Mouse (Mus musculus): ENCODE results near the gene Apol11b. TPM values are rescaled to one million over a fixed set of nuclear protein-coding genes. Genes with fewer than 3 reads are reported as not detected.

Apol11b gene
- polyA plus RNA-seq, 1 experiment: 0.05 TPM

DNA sequence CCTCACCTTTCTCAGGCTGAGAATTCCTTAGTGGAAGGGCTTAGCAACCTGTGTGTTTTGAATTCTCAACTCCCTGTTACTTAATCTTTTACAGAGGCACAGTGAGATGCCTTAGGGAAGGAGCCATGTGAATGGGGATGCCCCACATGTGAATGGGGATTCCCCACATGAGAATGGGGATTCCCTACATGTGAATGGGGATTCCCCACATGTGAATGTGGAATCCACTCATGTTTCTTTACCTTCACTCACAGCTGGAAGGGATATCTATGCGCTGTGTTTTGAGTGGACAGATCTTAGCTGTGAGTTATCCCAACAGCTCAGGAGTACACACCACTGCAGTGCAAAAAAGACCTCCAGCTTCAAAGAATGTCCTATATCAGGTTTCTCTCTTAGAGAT, 18.4 kb downstream of the Apol11b start:
- no peak for TF ChIP-seq CTCF (IDR thresholded peaks at IDR 0.05; ENCODE audit: control insufficient read depth, insufficient read depth, insufficient replicate concordance, low read depth, low read length)
- H3K27ac ChIP-seq (ENCODE audit: control insufficient read depth, insufficient read depth, low read depth, low read length): no peak overlapping the region

DNA sequence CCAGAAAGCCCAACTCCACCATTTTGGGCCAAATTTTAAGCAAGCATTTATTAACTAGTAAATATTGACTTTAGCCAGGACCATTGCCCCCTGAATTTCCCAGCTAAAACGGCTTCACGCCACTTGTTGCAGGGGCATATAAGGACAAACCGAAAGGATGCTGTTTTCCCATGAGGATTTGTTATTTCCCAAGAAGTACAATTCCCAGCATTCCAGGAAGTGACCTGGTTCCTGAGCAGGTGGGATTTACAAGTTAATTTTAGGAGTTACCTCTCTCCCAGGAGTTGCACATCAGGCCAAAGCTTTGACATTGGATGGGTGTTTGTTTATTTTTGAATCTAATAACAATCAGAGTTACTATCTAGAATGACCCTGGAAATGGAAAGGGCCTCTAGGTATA, 37.0 kb downstream of the Apol11b start:
- H3K4me1 ChIP-seq (ENCODE audit: control insufficient read depth, insufficient read depth, low read length): no peaks in the 10 kb centered on the region
- H3K27me3 ChIP-seq (ENCODE audit: control insufficient read depth, insufficient read depth, low read length): no peaks in the 10 kb centered on the region
- no peak overlapping the region for H3K4me3 ChIP-seq (ENCODE audit: control insufficient read depth, low read depth, low read length)
- no peak overlapping the region for H3K27ac ChIP-seq (ENCODE audit: control insufficient read depth, insufficient read depth, low read depth, low read length)
- no peak for TF ChIP-seq CTCF (IDR thresholded peaks at IDR 0.05; ENCODE audit: control insufficient read depth, insufficient read depth, insufficient replicate concordance, low read depth, low read length)
- no peak for TF ChIP-seq POLR2A (IDR thresholded peaks at IDR 0.05; ENCODE audit: control insufficient read depth, low read depth, low read length)
- no peaks in the 10 kb centered on the region for H3K36me3 ChIP-seq (ENCODE audit: control insufficient read depth, insufficient read depth, low read length)

More for the DNA sequence above, 18.4 kb downstream of the Apol11b start:
- Histone ChIP-seq H3K4me1 (ENCODE audit: control insufficient read depth, insufficient read depth, low read length) (no peaks in the 10 kb centered on the region), H3K27me3 (ENCODE audit: control insufficient read depth, insufficient read depth, low read length) (no peaks in the 10 kb centered on the region), H3K4me3 (ENCODE audit: control insufficient read depth, low read depth, low read length) (no peak overlapping the region), H3K36me3 (ENCODE audit: control insufficient read depth, insufficient read depth, low read length) (no peaks in the 10 kb centered on the region)

DNA sequence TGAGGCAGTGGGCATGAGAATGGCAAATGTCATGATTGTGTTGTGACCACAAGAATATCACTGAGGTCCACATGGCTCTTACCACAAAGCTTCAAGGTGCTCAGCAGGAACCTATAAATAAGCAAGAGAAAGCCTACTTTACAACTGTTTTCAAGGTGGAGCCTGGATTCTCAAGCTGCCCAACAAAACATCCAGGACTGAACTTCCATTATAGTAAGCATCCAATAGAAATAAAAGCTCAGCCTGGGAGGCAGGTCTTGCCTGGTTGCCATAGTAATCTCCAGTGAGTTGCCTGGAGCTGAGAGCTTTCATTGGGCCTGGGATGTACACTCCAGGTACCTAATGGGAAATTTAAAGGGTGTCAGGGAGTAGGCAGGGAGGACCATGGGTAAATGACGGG, 44.1 kb downstream of the Apol11b start, which contains the start of gene Gm36245:
Gene Gm36245 (plus strand): TSS at position 301 of the 400 bp plus-strand sequence.
- H3K36me3 ChIP-seq (ENCODE audit: control insufficient read depth, insufficient read depth, low read length): no peaks in the 10 kb centered on the region
- H3K4me1 ChIP-seq (ENCODE audit: control insufficient read depth, insufficient read depth, low read length): peaks cover 2% of the 10 kb centered on the region; the same call in 1 of the 2 replicates
- no peak within 1 kb of the TSS for H3K27ac ChIP-seq (ENCODE audit: control insufficient read depth, insufficient read depth, low read depth, low read length)
- no peak within 1 kb of the TSS for H3K4me3 ChIP-seq (ENCODE audit: control insufficient read depth, low read depth, low read length)
- TF ChIP-seq POLR2A (IDR thresholded peaks at IDR 0.05; ENCODE audit: control insufficient read depth, low read depth, low read length): no peak
- no peak for TF ChIP-seq CTCF (IDR thresholded peaks at IDR 0.05; ENCODE audit: control insufficient read depth, insufficient read depth, insufficient replicate concordance, low read depth, low read length)
- H3K27me3 ChIP-seq (ENCODE audit: control insufficient read depth, insufficient read depth, low read length): no peaks in the 10 kb centered on the region

- Histone ChIP-seq H3K27me3 (ENCODE audit: control insufficient read depth, insufficient read depth, low read length) (no peaks in the 10 kb centered on the region), H3K4me1 (ENCODE audit: control insufficient read depth, insufficient read depth, low read length) (peaks cover 2% of the 10 kb centered on the region; the same call in 1 of the 2 replicates), H3K27ac (ENCODE audit: control insufficient read depth, insufficient read depth, low read depth, low read length) (no peak overlapping the region)
These were observed 44.7 kb downstream of the Apol11b start for GRCm38 (mm10) chr15:77598429-77598828.

DNA sequence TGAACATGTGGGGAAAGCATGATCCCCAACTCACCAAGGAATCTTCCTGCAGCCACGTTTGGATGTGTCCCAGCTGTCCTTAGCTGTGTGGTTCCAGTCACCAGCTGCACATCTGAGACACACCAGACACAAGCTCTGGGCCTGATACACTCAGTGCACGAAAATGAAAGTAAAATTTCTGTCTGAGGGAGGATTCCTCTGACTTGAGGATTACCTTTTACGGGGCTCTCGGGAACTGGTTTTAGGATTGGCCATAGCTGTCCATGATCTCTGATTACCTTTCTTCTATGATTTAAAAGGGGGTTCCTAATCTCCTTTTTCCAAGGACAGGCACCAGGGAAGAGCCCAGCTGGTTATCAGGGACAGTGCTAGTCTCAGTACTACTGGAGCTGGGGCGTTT, 47.1 kb downstream of the Apol11b start, which contains the start of gene Apol10b:
Gene Apol10b (minus strand): TSS at position 165 of the 400 bp plus-strand sequence.
- Histone ChIP-seq H3K36me3 (ENCODE audit: control insufficient read depth, insufficient read depth, low read length) (no peaks in the 10 kb centered on the region), H3K27ac (ENCODE audit: control insufficient read depth, insufficient read depth, low read depth, low read length) (no peak within 1 kb of the TSS), H3K4me1 (ENCODE audit: control insufficient read depth, insufficient read depth, low read length) (peaks cover 2% of the 10 kb centered on the region; the same call in 1 of the 2 replicates), H3K4me3 (ENCODE audit: control insufficient read depth, low read depth, low read length) (no peak within 1 kb of the TSS), H3K27me3 (ENCODE audit: control insufficient read depth, insufficient read depth, low read length) (no peaks in the 10 kb centered on the region)
- TF ChIP-seq POLR2A (IDR thresholded peaks at IDR 0.05; ENCODE audit: control insufficient read depth, low read depth, low read length) (no peak), CTCF (IDR thresholded peaks at IDR 0.05; ENCODE audit: control insufficient read depth, insufficient read depth, insufficient replicate concordance, low read depth, low read length) (no peak)

More at GRCm38 (mm10) chr15:77598429-77598828, 44.7 kb downstream of the Apol11b start:
- Histone ChIP-seq H3K36me3 (ENCODE audit: control insufficient read depth, insufficient read depth, low read length) (no peaks in the 10 kb centered on the region), H3K4me3 (ENCODE audit: control insufficient read depth, low read depth, low read length) (no peak overlapping the region)
- TF ChIP-seq POLR2A (IDR thresholded peaks at IDR 0.05; ENCODE audit: control insufficient read depth, low read depth, low read length): no peak

DNA sequence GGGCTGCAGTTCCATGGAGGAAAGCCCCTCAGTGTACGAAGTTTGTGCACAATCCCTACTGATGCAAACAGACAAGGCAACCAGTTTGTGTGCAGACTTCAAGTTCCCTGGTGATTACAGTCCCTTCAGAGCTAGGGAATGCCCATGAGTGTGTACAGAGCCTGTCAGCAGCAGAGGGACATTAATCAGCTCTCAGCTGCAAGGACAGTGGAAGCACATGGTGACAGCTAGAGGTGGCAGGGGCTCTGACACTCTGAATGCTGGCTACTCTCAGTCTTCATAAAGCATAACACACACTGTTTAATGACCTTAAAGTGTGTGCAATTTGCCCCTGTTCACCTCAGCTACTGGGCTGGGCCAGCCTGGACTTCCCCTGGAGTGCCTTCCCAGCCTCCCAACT, 49.5 kb downstream of the Apol11b start:
- H3K27me3 ChIP-seq (ENCODE audit: control insufficient read depth, insufficient read depth, low read length): no peaks in the 10 kb centered on the region
- no peak overlapping the region for H3K4me3 ChIP-seq (ENCODE audit: control insufficient read depth, low read depth, low read length)
- no peak overlapping the region for H3K27ac ChIP-seq (ENCODE audit: control insufficient read depth, insufficient read depth, low read depth, low read length)
- no peak for TF ChIP-seq POLR2A (IDR thresholded peaks at IDR 0.05; ENCODE audit: control insufficient read depth, low read depth, low read length)
- TF ChIP-seq CTCF (IDR thresholded peaks at IDR 0.05; ENCODE audit: control insufficient read depth, insufficient read depth, insufficient replicate concordance, low read depth, low read length): no peak
- peaks cover 2% of the 10 kb centered on the region; the same call in 1 of the 2 replicates for H3K4me1 ChIP-seq (ENCODE audit: control insufficient read depth, insufficient read depth, low read length)
- no peaks in the 10 kb centered on the region for H3K36me3 ChIP-seq (ENCODE audit: control insufficient read depth, insufficient read depth, low read length)

DNA sequence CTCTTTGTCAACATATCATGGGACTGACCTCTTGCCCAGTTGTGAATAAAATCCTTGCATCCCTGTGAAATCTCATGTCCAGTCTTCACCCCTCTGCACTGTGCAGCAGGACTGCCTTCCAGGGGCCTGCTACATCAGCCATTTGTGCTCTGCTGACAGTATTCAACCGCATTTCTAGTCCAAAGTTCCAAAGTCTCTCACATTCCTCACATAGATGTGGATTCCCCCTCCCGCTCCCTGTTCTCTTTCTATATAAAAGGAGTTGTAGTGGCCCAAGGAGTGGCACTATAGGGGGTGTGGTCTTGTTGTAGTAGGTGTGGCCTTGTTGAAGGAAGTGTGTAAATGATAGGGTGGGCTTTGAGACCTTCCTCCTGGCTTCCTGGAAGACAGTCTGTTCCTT, 52.2 kb downstream of the Apol11b start:
- Histone ChIP-seq H3K4me3 (ENCODE audit: control insufficient read depth, low read depth, low read length) (no peak overlapping the region), H3K27me3 (ENCODE audit: control insufficient read depth, insufficient read depth, low read length) (no peaks in the 10 kb centered on the region), H3K27ac (ENCODE audit: control insufficient read depth, insufficient read depth, low read depth, low read length) (no peak overlapping the region), H3K4me1 (ENCODE audit: control insufficient read depth, insufficient read depth, low read length) (no peaks in the 10 kb centered on the region), H3K36me3 (ENCODE audit: control insufficient read depth, insufficient read depth, low read length) (no peaks in the 10 kb centered on the region)
- TF ChIP-seq CTCF (IDR thresholded peaks at IDR 0.05; ENCODE audit: control insufficient read depth, insufficient read depth, insufficient replicate concordance, low read depth, low read length) (no peak), POLR2A (IDR thresholded peaks at IDR 0.05; ENCODE audit: control insufficient read depth, low read depth, low read length) (no peak)

DNA sequence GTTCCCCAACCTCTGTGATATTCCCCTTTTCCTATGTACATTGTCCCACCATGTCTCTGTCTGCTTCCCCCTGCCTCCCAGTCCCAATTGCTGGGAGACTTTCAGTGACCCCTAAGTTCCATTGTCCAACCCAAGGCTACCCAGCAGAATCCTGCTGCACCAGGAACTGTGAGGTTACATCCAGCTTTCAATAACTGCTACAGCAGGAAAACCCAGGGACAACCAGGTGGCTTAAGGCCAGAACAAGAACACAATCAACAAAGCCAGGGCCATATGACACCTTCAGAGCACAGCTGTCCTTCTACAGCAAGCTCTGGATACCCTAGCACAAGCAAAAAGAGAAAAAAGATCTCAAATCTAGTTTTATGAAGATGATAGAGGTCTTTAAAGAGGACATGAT, 54.1 kb downstream of the Apol11b start:
- Histone ChIP-seq H3K27ac (ENCODE audit: control insufficient read depth, insufficient read depth, low read depth, low read length) (no peak overlapping the region), H3K4me3 (ENCODE audit: control insufficient read depth, low read depth, low read length) (no peak overlapping the region), H3K4me1 (ENCODE audit: control insufficient read depth, insufficient read depth, low read length) (no peaks in the 10 kb centered on the region), H3K36me3 (ENCODE audit: control insufficient read depth, insufficient read depth, low read length) (no peaks in the 10 kb centered on the region), H3K27me3 (ENCODE audit: control insufficient read depth, insufficient read depth, low read length) (no peaks in the 10 kb centered on the region)
- TF ChIP-seq CTCF (IDR thresholded peaks at IDR 0.05; ENCODE audit: control insufficient read depth, insufficient read depth, insufficient replicate concordance, low read depth, low read length) (no peak), POLR2A (IDR thresholded peaks at IDR 0.05; ENCODE audit: control insufficient read depth, low read depth, low read length) (no peak)

Measured in testis, adult 2 months (tissue).